Mouse (Mus musculus) cerebellum, adult 2 months (tissue): ENCODE results near the gene Vps26a.

Source experiments
- CTCF ChIP-seq: fragments of 200-500 bp; IDR thresholded peaks from 2 replicates; pipeline ENCODE4 v1.5.1; 2011; ENCODE audit warnings: low read depth, mild to moderate bottlenecking, control low read depth, low read length, moderate library complexity, borderline replicate concordance; ENCODE audit not compliant: insufficient read depth
- POLR2A ChIP-seq: fragments of 200-500 bp; IDR thresholded peaks from 2 replicates; pipeline ENCODE4 v1.6.1; 2011; ENCODE audit warnings: low read length, control low read depth, borderline replicate concordance; ENCODE audit not compliant: insufficient read depth

DNA sequence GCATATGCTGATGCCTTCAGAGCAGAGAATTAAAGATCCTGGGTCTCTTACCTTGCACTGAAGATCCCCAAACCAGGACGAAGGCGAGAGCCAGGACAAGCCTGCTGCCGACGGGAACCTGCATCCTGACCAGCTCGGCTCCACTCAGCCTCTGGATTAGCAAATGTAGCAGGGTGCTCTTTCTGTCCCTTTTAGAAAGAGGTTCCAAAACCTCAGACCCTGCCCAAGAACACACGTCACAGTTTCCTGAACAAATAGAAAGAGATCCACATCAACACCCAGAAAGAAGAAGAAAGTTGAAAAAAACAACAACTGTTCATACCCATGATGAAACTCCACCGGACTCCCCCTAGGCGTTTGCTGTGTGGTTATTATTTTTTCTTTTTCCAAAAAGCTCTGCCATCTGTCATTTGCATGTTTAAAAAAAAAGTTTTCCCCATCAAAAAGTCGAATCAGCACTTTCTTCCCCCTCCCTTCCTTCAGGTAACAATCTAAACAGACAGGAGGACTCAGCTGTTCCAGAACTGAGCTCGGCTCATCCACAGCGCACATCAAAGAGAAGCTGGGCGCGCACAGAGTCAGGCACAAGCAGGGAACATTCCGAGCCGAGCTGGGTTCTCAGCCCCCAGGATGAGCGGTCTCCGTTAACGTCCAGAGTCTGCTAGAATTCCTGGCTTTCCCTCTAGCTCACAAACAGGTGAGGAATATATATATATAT is 21.1 kb upstream of the Vps26a start:
- TF ChIP-seq CTCF (no peak), POLR2A (no peak)
